Mouse (Mus musculus) liver, postnatal 0 days (tissue): ENCODE measurements around the gene Usf2.

Experiments used
- CTCF ChIP-seq: sonication (generic); IDR thresholded peaks from 2 replicates; pipeline ENCODE4 v1.5.1; 2016; ENCODE audit warnings: antibody characterized with exemption, low read depth
- EP300 ChIP-seq: IDR thresholded peaks from 2 replicates; pipeline ENCODE4 v1.6.1; 2016; ENCODE audit warnings: antibody characterized with exemption, low read depth, mild to moderate bottlenecking

DNA sequence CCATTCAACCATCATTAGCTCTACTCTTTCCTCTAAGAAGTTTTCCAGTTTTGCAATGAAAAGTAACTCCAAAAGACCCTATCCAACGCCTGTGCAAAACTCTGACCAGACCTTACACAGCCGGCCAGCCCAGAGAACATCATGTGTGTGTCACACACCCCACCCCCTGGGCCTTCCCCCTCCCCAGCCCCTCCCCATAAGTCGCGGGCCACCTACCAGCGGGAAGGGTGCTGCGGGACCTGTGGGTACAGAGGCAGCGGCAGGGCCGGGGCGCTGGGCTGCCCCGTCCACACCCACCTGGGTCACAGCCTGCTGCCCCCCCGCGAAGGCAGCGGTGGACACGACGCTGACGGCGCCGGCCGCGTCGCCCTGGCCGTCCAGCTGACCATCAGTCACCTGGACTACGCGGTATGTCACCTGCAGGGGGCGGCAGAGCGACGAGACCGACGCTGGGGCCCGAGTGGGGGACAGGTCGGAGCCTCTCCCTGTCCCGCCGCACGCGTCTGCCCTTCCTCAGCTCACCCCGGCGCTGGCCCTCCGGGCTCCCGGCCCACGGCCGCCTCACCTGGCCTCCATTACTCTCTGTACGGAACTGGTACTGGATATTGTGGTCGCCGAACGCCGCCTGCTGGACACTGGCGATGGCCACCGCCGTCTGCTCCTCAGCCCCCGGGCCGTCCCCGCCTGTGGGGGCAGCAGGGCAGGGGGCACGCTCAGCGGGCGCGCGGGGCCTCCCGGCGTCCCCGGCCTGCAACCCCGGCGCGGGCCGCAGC lies 833 bp downstream of the Usf2 start:
- TF ChIP-seq EP300 = no peak
- TF ChIP-seq CTCF = peak; percentile 95
